Mouse (Mus musculus) kidney, postnatal 0 days (tissue): ENCODE results near the gene Col23a1. TPM values are rescaled to one million over a fixed set of nuclear protein-coding genes. Genes with fewer than 3 reads are reported as not detected.

ENCODE experiments used
- ATAC-seq: fragments of 200-750 bp; cut with Nextera tagmentation; replicated peaks from 2 replicates; pipeline ENCODE4 v1.8.0; 2017; ENCODE audit warnings: low read depth, moderate number of reproducible peaks, moderate TSS enrichment, moderate library complexity; ENCODE audit not compliant: low FRiP score
- DNase-seq: peaks from one replicate; pipeline ENCODE4 v3.0.0-alpha.2; 2016; ENCODE audit warnings: low spot score
- H3K27ac ChIP-seq: fragments of 300-500 bp; sonication (generic); 2 replicates; pipeline ENCODE4 v1.5.1; 2014; ENCODE audit warnings: mild to moderate bottlenecking
- H3K27me3 ChIP-seq: fragments of 300-500 bp; sonication (generic); 2 replicates; pipeline ENCODE4 v1.6.1; 2014; ENCODE audit warnings: low read length, mixed read lengths; ENCODE audit not compliant: insufficient read depth
- H3K36me3 ChIP-seq: fragments of 300-500 bp; sonication (generic); 2 replicates; pipeline ENCODE4 v1.6.1; 2014; ENCODE audit warnings: low read length, mixed read lengths; ENCODE audit not compliant: insufficient read depth
- H3K4me1 ChIP-seq: fragments of 300-500 bp; sonication (generic); replicated peaks from 2 replicates; pipeline ENCODE4 v1.6.1; 2014; ENCODE audit warnings: antibody characterized with exemption, low read length, mixed read lengths; ENCODE audit not compliant: insufficient read depth
- H3K4me2 ChIP-seq: fragments of 300-500 bp; sonication (generic); 2 replicates; pipeline ENCODE4 v1.6.1; 2014; ENCODE audit warnings: mild to moderate bottlenecking, low read length, moderate library complexity, mixed read lengths
- H3K4me3 ChIP-seq: fragments of 300-500 bp; sonication (generic); replicated peaks from 2 replicates; pipeline ENCODE4 v1.5.1; 2014; ENCODE audit warnings: low read depth, low read length
- H3K9ac ChIP-seq: fragments of 300-500 bp; sonication (generic); 2 replicates; pipeline ENCODE4 v1.6.1; 2014; ENCODE audit warnings: low read depth, low read length
- H3K9me3 ChIP-seq: fragments of 300-500 bp; sonication (generic); replicated peaks from 2 replicates; pipeline ENCODE4 v1.6.1; 2016; ENCODE audit warnings: low read length, inconsistent platforms, mixed read lengths
- CTCF ChIP-seq: IDR thresholded peaks from 2 replicates; pipeline ENCODE4 v1.5.1; 2016; ENCODE audit warnings: antibody characterized with exemption, low read depth, mild to moderate bottlenecking, moderate library complexity
- WGBS: fragments of 180-500 bp; shearing (Covaris S2); extraction: QIAGEN DNeasy Blood & Tissue Kit; methylation state at CpG from one replicate; pipeline ENCODE4 v1.1.7; 2014; 5-methylcytosine and 5-hydroxymethylcytosine counted together
- polyA plus RNA-seq: library from polyadenylated mRNA; unstranded; fragments of >200 nt; fragmentation: Nextera tagmentation; extraction: Ambion mirVana; gene quantifications from 2 replicates; pipeline ENCODE4 v1.2.1, GENCODE M21; 2015

The Col23a1 gene
- polyA plus RNA-seq, 1 experiment from 2014 or later = 6.8 TPM

DNA sequence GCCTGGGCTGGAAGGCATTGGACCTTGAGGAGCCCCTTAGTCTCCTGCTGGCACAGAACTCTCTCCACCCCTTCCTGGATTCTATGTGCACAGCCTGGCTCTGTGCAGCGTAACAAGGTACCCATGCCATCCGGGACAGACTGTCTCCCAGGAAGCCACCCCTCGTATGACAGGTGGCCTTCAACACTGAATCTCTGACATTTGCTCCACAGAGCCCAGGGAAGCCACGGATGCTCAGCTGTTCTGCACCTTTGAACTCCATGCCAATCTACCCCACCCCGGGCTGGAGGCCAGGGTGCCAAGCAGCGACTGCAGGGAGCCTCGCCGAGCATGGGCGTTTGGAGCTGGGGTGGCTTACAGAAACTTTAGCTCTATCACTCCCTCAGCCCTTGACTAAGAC, 164.0 kb downstream of the Col23a1 start:
- DNase-seq (no peak), ATAC-seq (no peak)
- no peak overlapping the region for H3K4me2 ChIP-seq
- H3K4me3 ChIP-seq = no peak overlapping the region
- H3K36me3 ChIP-seq = no peaks in the 10 kb centered on the region
- WGBS = 87% methylated on average over 9 of the region's 9 CpGs
- H3K9ac ChIP-seq = no peak overlapping the region
- no peak overlapping the region for H3K27ac ChIP-seq
- H3K4me1 ChIP-seq = no peaks in the 10 kb centered on the region
- no peak for TF ChIP-seq CTCF
- H3K27me3 ChIP-seq = no peaks in the 10 kb centered on the region
- no peaks in the 10 kb centered on the region for H3K9me3 ChIP-seq

DNA sequence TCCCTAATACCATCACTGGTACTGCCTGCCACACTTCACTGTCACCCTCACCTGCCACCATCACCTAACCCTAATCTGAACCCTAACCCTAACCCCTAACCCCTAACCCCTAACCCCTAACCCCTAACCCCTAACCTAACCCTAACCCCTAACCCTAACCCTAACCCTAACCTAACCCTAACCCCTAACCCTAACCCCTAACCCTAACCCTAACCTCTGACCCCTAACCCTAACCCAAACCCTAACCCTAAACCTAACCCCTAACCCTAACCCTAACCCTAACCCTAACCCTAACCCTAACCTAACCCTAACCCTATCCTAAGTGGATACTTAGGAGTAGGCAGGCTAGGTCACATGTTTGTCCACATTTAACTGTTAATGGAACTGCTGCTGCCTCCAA, 165.8 kb downstream of the Col23a1 start:
- Histone ChIP-seq H3K4me3 (no peak overlapping the region), H3K4me1 (no peaks in the 10 kb centered on the region), H3K9me3 (no peaks in the 10 kb centered on the region), H3K4me2 (no peak overlapping the region), H3K27me3 (no peaks in the 10 kb centered on the region), H3K36me3 (no peaks in the 10 kb centered on the region), H3K27ac (no peak overlapping the region), H3K9ac (no peak overlapping the region)
- no peak for TF ChIP-seq CTCF
- ATAC-seq (no peak), DNase-seq (no peak)

DNA sequence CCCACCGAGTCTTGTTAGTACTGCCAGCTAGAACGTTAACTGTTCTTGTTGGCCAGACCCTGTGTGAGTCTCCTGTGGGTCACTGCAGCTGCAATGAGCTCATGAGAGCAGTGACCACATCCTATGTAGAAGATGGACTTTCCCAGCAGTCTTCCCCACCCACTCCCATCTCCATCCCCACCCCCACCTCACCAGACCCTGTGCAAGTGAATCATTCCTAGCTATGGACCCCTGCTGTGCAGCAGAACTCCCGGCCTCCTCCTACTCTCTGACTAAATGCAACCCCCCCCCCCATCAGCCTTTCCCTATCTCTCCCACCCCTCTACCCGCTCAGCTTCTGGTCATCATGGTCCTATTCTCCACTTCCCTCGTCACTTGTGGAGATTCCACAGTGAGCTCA, 167.9 kb downstream of the Col23a1 start:
- Histone ChIP-seq H3K27ac (no peak overlapping the region), H3K4me2 (no peak overlapping the region), H3K9ac (no peak overlapping the region), H3K36me3 (no peaks in the 10 kb centered on the region), H3K9me3 (no peaks in the 10 kb centered on the region), H3K4me1 (no peaks in the 10 kb centered on the region), H3K27me3 (no peaks in the 10 kb centered on the region), H3K4me3 (no peak overlapping the region)
- no peak for DNase-seq
- no peak for TF ChIP-seq CTCF
- no peak for ATAC-seq
- 67% methylated on average over 5 of the region's 5 CpGs for WGBS

DNA sequence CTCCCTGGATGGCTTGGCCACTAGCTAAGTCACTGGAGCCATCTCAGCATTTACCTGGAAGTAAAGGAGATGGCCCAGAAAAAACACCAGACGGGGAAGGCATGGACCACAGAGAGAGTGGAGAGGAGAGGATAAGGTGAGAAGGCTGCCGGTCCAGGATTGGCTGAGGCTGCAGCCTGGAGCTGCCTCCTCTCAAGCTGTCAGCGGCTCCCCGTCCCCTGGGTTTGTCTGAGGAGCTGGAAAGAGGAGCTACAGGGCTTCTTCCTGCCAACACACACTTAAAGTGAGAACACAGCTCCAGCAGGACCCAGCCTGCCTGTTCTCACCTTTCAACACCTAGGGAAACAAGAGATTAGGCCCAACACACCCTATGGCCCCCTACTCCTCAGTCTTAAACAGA, 168.9 kb downstream of the Col23a1 start:
- Histone ChIP-seq H3K9me3 (no peaks in the 10 kb centered on the region), H3K4me3 (no peak overlapping the region), H3K27ac (no peak overlapping the region), H3K4me2 (no peak overlapping the region), H3K27me3 (no peaks in the 10 kb centered on the region), H3K9ac (no peak overlapping the region), H3K4me1 (no peaks in the 10 kb centered on the region), H3K36me3 (no peaks in the 10 kb centered on the region)
- TF ChIP-seq CTCF = no peak
- ATAC-seq (no peak), DNase-seq (no peak)
- 72% methylated on average over 4 of the region's 4 CpGs for WGBS

DNA sequence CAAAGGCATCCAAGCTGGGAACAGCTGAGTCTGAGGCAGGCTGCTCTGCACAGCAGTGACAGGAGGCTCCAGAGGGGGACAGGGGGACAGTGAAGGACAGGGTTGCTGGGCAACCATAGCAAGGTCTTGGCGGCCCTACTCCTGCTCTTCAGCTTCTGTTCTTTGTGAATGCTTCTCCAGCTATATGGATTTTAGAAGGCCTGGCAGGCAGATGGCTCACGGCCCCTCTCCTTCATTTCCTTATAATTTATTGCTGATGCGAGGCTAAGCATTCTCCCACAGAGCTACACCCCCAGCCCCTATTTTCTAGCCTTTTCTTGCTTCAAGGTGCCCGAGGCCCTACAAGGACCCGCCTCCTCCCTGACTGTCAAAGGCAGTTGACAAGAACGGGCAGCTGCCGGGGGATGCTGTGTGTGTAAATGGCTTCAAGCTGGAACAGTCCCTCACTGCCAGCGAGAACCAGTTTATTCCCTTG, 169.9 kb downstream of the Col23a1 start:
- Histone ChIP-seq H3K27ac (no peak overlapping the region), H3K9me3 (no peaks in the 10 kb centered on the region), H3K4me1 (no peaks in the 10 kb centered on the region), H3K4me2 (no peak overlapping the region), H3K4me3 (no peak overlapping the region), H3K9ac (no peak overlapping the region), H3K36me3 (no peaks in the 10 kb centered on the region), H3K27me3 (no peaks in the 10 kb centered on the region)
- WGBS = 48% methylated on average over 8 of the region's 8 CpGs
- no peak for DNase-seq
- no peak for TF ChIP-seq CTCF
- ATAC-seq = no peak

DNA sequence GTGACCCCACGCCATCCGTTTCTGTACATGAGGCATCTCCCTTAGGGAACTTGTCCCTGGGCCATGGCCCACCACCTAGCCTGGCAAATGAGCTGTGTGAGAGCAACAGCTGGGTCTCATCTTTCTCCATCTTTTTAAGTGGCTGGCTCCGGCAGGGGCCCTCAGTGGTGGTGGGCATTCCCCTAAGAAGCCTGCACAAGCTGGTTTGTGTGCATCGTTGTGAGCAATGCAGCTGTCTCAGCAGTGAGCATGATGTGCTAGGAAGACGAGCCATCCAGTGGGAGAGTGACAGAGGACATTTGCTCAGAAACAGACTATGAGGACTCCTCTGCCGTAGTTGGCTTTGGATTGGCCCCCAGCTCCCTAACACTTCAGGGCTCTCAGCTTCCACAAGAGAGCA, 179.0 kb downstream of the Col23a1 start:
- Histone ChIP-seq H3K4me3 (no peak overlapping the region), H3K36me3 (no peaks in the 10 kb centered on the region), H3K27me3 (no peaks in the 10 kb centered on the region), H3K4me1 (no peaks in the 10 kb centered on the region; the same call in 1 of the 2 replicates), H3K27ac (no peak overlapping the region), H3K4me2 (no peak overlapping the region), H3K9ac (no peak overlapping the region), H3K9me3 (no peaks in the 10 kb centered on the region)
- ATAC-seq (no peak), DNase-seq (peak; percentile 17)
- TF ChIP-seq CTCF = no peak
- WGBS = 33% methylated on average over 6 of the region's 6 CpGs

DNA sequence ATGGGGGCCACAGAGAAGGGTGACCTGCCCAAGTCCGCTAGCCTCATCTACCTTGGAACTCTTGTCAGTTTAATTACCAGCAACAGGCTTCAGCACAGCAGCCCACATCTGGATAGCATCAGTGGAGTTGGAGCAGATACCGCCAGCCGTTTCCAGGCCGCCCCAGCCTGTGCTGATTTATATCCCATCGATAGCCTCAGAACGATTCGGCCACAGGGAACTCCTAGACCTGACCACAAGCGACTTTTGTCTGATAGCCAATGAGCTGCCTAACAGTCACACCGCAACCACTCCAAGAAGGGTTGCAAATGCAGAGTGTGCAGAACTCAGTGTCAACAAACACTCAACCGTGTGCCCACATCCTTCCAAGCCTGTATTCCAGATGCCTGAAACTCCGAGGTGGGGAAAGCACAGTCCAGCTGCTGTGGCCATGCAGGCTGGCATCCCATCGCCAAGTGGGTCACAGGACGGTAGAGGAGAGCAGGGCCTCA, 179.7 kb downstream of the Col23a1 start:
- Histone ChIP-seq H3K36me3 (no peaks in the 10 kb centered on the region), H3K9me3 (no peaks in the 10 kb centered on the region), H3K4me3 (no peak overlapping the region), H3K4me2 (no peak overlapping the region), H3K9ac (no peak overlapping the region), H3K27me3 (no peaks in the 10 kb centered on the region), H3K27ac (no peak overlapping the region), H3K4me1 (no peaks in the 10 kb centered on the region; the same call in 1 of the 2 replicates)
- ATAC-seq (no peak), DNase-seq (peak; percentile 54)
- 35% methylated on average over 13 of the region's 13 CpGs for WGBS
- TF ChIP-seq CTCF = no peak
